Mouse (Mus musculus) intestine, postnatal 0 days (tissue): Measurements from ENCODE around the gene Rab11fip3. TPM values are rescaled to one million over a fixed set of nuclear protein-coding genes. Genes with fewer than 3 reads are reported as not detected.
A peak's percentile ranks its signal among the peaks of the same experiment; 100 is the strongest.

ENCODE experiments used
- ATAC-seq: fragments of 200-750 bp; cut with Nextera tagmentation; 2 replicates; pipeline ENCODE4 v1.8.0; 2017; ENCODE audit warnings: mild to moderate bottlenecking, moderate TSS enrichment, moderate library complexity
- H3K27ac ChIP-seq: fragments of 300-500 bp; sonication (generic); 2 replicates; pipeline ENCODE4 v1.5.1; 2014; ENCODE audit warnings: mild to moderate bottlenecking, low read depth, low read length, moderate library complexity
- H3K27me3 ChIP-seq: fragments of 300-500 bp; sonication (generic); replicated peaks from 2 replicates; pipeline ENCODE4 v1.6.1; 2014; ENCODE audit warnings: low read length, mixed read lengths; ENCODE audit not compliant: control insufficient read depth, insufficient read depth
- H3K36me3 ChIP-seq: fragments of 300-500 bp; sonication (generic); 2 replicates; pipeline ENCODE4 v1.6.1; 2014; ENCODE audit warnings: mild to moderate bottlenecking, moderate library complexity; ENCODE audit not compliant: control insufficient read depth, insufficient read depth
- H3K4me1 ChIP-seq: fragments of 300-500 bp; sonication (generic); replicated peaks from 2 replicates; pipeline ENCODE4 v1.6.1; 2014; ENCODE audit warnings: antibody characterized with exemption, low read length, mixed read lengths; ENCODE audit not compliant: control insufficient read depth, insufficient read depth
- H3K4me2 ChIP-seq: fragments of 300-500 bp; sonication (generic); replicated peaks from 2 replicates; pipeline ENCODE4 v1.6.1; 2014; ENCODE audit warnings: low read depth, mild to moderate bottlenecking, moderate library complexity
- H3K4me3 ChIP-seq: fragments of 300-500 bp; sonication (generic); 2 replicates; pipeline ENCODE4 v1.5.1; 2014; ENCODE audit warnings: low read depth, low read length
- H3K9ac ChIP-seq: fragments of 300-500 bp; sonication (generic); 2 replicates; pipeline ENCODE4 v1.6.1; 2014; ENCODE audit warnings: mild to moderate bottlenecking, low read depth, low read length
- H3K9me3 ChIP-seq: fragments of 300-500 bp; sonication (generic); 2 replicates; pipeline ENCODE4 v1.6.1; 2016; ENCODE audit warnings: mixed run types; ENCODE audit not compliant: control insufficient read depth
- CTCF ChIP-seq: sonication (generic); IDR thresholded peaks from 2 replicates; pipeline ENCODE4 v1.5.1; 2016; ENCODE audit warnings: low read depth, mild to moderate bottlenecking, control low read depth, antibody characterized with exemption, moderate library complexity
- WGBS: fragments of 180-500 bp; shearing (Covaris S2); extraction: QIAGEN DNeasy Blood & Tissue Kit; methylation state at CpG from one replicate; pipeline ENCODE4 v1.1.7; 2014; 5-methylcytosine and 5-hydroxymethylcytosine counted together
- polyA plus RNA-seq: library from polyadenylated mRNA; unstranded; fragments of >200 nt; fragmentation: Nextera tagmentation; extraction: Ambion mirVana; gene quantifications from 2 replicates; pipeline ENCODE4 v1.2.1, GENCODE M21; 2015

Gene Rab11fip3
- polyA plus RNA-seq, 1 experiment from 2014 or later = 32.3 TPM

- Histone ChIP-seq H3K9ac (no peak overlapping the region; the same call in 1 of the 2 replicates), H3K36me3 (0 out of 2 replicates have a peak, but pooled peaks cover 6% of the 10 kb centered on the region), H3K27ac (no peak overlapping the region; the same call in 1 of the 2 replicates), H3K4me3 (no peak overlapping the region), H3K9me3 (no peaks in the 10 kb centered on the region), H3K4me1 (0 out of 2 replicates have a peak, but pooled peaks cover 6% of the 10 kb centered on the region), H3K27me3 (no peaks in the 10 kb centered on the region), H3K4me2 (no peak overlapping the region)
- WGBS = 82% methylated on average over 4 of the region's 4 CpGs
- no peak for ATAC-seq
- TF ChIP-seq CTCF = no peak
Observed at GRCm38 (mm10) chr17:25970954-25971707, 98.2 kb downstream of the Rab11fip3 start.

GRCm38 (mm10) chr17:25970448-25970847 lies 98.9 kb downstream of the Rab11fip3 start:
- Histone ChIP-seq H3K27ac (no peak overlapping the region), H3K4me2 (no peak overlapping the region), H3K36me3 (0 out of 2 replicates have a peak, but pooled peaks cover 6% of the 10 kb centered on the region), H3K4me1 (0 out of 2 replicates have a peak, but pooled peaks cover 6% of the 10 kb centered on the region), H3K27me3 (no peaks in the 10 kb centered on the region), H3K9me3 (no peaks in the 10 kb centered on the region), H3K4me3 (no peak overlapping the region), H3K9ac (no peak overlapping the region; the same call in 1 of the 2 replicates)
- ATAC-seq = no peak
- peak; percentile 38 for TF ChIP-seq CTCF
- WGBS = 85% methylated on average over 9 of the region's 9 CpGs

GRCm38 (mm10) chr17:25968176-25968575 lies 101.2 kb downstream of the Rab11fip3 start:
- Histone ChIP-seq H3K4me1 (0 out of 2 replicates have a peak, but pooled peaks cover 6% of the 10 kb centered on the region), H3K4me3 (no peak overlapping the region), H3K36me3 (peaks cover 19% of the 10 kb centered on the region; the same call in 1 of the 2 replicates), H3K27me3 (no peaks in the 10 kb centered on the region), H3K9ac (no peak overlapping the region), H3K4me2 (peak overlapping the region; percentile 32; the same call in 1 of the 2 replicates), H3K9me3 (no peaks in the 10 kb centered on the region), H3K27ac (peak overlapping the region; percentile 46; the same call in 1 of the 2 replicates)
- no peak for TF ChIP-seq CTCF
- WGBS = 30% methylated on average over 1 of the region's 1 CpGs
- peak; percentile 48; the same call in 1 of the 2 replicates for ATAC-seq

- no peaks in the 10 kb centered on the region for H3K9me3 ChIP-seq
- no peak for ATAC-seq
- H3K9ac ChIP-seq = no peak overlapping the region
- H3K4me3 ChIP-seq = no peak overlapping the region
- H3K36me3 ChIP-seq = peaks cover 24% of the 10 kb centered on the region; the same call in 1 of the 2 replicates
- 0 out of 2 replicates have a peak overlapping the region, but pooled peaks have one; percentile 15 for H3K27ac ChIP-seq
- no peak for TF ChIP-seq CTCF
- 0 out of 2 replicates have a peak, but pooled peaks cover 6% of the 10 kb centered on the region for H3K4me1 ChIP-seq
- 21% methylated on average over 3 of the region's 3 CpGs for WGBS
- peak overlapping the region; percentile 32; the same call in 1 of the 2 replicates for H3K4me2 ChIP-seq
- no peaks in the 10 kb centered on the region for H3K27me3 ChIP-seq
Observed at GRCm38 (mm10) chr17:25967652-25968051, 101.7 kb downstream of the Rab11fip3 start.

- TF ChIP-seq CTCF = no peak
- no peak overlapping the region for H3K4me2 ChIP-seq
- no peak overlapping the region for H3K9ac ChIP-seq
- H3K36me3 ChIP-seq = peaks cover 48% of the 10 kb centered on the region; the same call in 1 of the 2 replicates
- H3K27ac ChIP-seq = 0 out of 2 replicates have a peak overlapping the region, but pooled peaks have one; percentile 8
- no peak overlapping the region for H3K4me3 ChIP-seq
- no peaks in the 10 kb centered on the region for H3K9me3 ChIP-seq
- 48% methylated on average over 7 of the region's 7 CpGs for WGBS
- 0 out of 2 replicates have a peak, but pooled peaks cover 6% of the 10 kb centered on the region for H3K4me1 ChIP-seq
- ATAC-seq = peak; percentile 61
- no peaks in the 10 kb centered on the region for H3K27me3 ChIP-seq
Observed at GRCm38 (mm10) chr17:25964271-25964670, 105.1 kb downstream of the Rab11fip3 start.

- no peaks in the 10 kb centered on the region for H3K9me3 ChIP-seq
- no peak for ATAC-seq
- H3K4me2 ChIP-seq = no peak overlapping the region
- H3K4me1 ChIP-seq = no peaks in the 10 kb centered on the region
- TF ChIP-seq CTCF = no peak
- no peak overlapping the region for H3K4me3 ChIP-seq
- WGBS = 92% methylated on average over 7 of the region's 7 CpGs
- H3K9ac ChIP-seq = no peak overlapping the region
- peaks cover 64% of the 10 kb centered on the region; the same call in 1 of the 2 replicates for H3K36me3 ChIP-seq
- H3K27ac ChIP-seq = no peak overlapping the region
- no peaks in the 10 kb centered on the region for H3K27me3 ChIP-seq
Observed at GRCm38 (mm10) chr17:25962413-25962905, 106.9 kb downstream of the Rab11fip3 start.
